Mouse (Mus musculus) testis, adult 2 months (tissue): ENCODE data around the gene Nipa2.

Source experiments
- CTCF ChIP-seq: fragments of 200-500 bp; IDR thresholded peaks from 2 replicates; pipeline ENCODE4 v1.5.1; 2012; ENCODE audit warnings: low read depth, mild to moderate bottlenecking, inconsistent platforms, low read length, moderate library complexity; ENCODE audit not compliant: control insufficient read depth, insufficient read depth, insufficient replicate concordance
- POLR2A ChIP-seq: fragments of 200-500 bp; IDR thresholded peaks from 2 replicates; pipeline ENCODE4 v1.6.1; 2012; ENCODE audit warnings: low read depth, mild to moderate bottlenecking, inconsistent platforms, low read length, moderate library complexity; ENCODE audit not compliant: control insufficient read depth

DNA sequence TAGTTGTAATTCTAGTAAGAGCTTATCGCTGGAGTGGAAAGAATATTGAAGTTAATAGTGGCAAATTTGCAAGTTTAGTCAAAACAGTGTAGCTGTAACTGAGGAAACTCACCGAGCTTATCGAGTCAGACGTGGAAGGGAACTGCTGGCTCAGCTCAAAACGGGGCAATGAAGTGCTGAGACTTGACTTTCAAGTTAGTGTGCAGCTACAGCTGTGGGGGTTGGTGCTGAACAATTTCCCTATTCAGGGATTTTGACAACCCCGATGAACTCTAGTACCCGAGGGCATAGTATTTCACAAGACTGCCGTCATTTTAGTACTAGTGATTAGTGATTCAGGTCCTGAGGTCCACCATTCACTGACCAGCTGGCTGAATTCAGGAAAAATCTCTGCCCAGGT, 50.9 kb downstream of the Nipa2 start:
- TF ChIP-seq POLR2A (no peak), CTCF (no peak)
